Mouse (Mus musculus): Measurements from ENCODE around the gene Taok3. TPM values are rescaled to one million over a fixed set of nuclear protein-coding genes. Genes with fewer than 3 reads are reported as not detected.

The Taok3 gene
- total RNA-seq, 1 experiment from 2014 or later = 35.0 TPM

DNA sequence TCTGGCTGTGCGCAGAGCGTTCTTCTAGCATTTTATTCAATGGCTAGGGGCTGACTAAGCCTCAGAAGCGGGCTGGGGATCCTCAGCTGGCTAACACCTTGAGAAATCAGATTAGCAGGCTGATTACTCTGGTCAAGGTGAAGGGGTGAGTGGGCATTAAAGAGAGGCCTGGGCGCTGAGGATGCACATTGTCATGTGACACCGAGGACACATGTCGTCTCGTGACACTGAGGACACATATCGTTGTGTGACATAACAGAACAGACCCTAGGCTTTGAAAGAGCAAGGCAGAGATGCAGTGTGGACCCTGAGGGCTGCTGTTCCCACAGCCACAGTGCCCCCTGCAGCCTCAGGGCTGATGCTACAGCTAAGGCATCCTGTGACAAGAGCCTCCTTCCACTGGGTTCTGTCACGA is 23.8 kb downstream of the Taok3 start:
- DNase-seq = peak; percentile 51

DNA sequence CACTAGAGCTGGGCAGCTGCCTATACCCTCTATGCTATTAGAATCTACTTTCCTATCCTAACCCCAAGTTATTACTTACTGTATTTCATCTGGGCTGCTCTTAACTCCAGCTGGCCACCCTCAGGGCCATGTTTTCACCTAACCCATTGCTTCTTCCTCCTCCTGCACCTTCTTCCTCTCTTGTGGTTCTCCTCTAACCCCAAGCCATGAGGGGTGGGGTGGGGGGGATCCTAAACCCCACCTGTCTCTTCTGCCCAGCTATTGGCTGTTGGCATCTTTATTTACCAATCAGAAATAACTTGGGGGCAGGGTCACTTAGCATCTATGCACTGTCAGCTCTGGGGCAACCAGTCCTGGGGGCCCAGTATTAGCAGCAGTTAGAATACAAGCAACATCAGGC is 26.2 kb downstream of the Taok3 start:
- no peak for DNase-seq

DNA sequence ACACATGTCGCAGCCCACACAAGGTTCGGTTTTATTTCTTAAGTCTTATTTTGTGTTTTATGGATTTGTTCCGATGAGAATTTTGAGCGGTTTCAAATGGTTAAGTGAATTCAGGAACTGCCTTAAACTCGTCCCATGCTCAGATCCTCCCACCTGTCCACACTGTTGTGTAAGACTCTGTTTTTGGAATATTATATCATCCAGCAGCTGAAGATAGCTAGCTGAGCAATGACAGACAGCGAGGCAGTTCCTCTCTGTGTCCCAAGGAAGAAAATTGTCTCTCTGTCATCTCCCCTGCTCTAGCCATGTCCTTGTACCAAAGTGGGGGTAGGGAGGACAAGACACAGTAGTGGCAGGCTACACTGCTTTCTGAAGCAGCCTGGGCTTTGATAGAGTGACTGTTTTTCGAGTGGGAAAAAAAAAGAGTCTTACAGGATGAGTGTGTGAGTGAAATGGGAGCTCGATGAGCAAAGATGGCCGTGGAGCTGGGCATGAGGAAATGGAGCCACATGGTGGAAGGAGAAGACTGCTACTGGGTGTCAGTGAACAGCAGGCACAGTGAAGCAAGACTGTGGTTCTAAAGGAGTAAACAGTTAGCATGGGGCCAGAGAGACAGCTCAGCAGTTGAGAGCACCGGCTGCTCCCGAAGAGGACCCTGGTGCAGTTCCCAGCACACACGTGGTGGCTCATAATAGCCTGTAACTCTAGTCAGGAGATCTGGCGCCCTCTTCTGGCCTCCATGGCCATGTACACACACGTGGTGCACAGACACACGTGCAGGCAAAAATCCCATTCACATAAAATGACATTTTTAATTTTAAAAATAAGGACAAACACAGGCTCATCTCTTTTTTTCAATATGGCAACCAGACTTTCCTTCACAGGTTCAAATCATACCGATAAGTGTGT is 27.5 kb downstream of the Taok3 start:
- no peak for DNase-seq

DNA sequence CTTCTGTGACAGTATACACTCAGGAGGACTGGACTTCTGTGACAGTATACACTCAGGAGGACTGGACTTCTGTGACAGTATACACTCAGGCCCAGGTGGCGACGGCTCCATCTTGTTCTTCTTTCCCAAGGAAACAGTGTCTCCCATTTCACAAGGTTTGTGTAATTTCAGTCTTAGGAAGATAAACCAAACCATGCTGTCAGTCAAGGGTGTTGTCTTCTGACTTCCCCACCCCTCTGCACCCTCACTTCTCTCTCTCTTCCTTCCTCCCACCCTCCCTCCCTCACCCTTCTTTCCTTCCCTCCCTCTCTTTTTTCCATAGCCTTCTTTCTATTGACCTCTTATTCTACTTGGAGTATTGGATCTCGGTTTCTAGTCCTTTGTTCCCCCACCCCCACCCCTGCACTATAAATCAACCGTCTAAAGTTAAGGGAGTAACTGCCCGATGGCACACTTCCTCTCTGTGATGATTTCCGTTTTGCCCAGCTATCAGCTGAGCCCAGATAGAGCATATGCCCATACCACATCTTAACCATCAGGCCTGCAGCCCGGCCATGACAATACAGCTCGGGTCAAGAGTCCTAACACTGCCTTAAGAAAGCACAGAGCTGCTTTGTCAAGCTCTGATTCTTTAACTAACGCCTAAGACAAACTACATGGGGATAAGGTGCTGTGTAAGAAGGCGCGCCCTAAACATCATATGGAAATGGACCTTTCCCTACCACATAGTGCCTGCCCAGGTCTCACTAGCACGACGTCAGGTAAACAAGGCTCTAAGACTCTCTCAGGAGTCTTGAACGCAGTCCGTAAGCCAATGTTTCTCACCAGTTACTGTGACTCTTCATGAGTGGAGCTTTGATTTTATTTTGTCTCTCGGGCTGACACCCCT is 29.4 kb downstream of the Taok3 start:
- no peak for DNase-seq

DNA sequence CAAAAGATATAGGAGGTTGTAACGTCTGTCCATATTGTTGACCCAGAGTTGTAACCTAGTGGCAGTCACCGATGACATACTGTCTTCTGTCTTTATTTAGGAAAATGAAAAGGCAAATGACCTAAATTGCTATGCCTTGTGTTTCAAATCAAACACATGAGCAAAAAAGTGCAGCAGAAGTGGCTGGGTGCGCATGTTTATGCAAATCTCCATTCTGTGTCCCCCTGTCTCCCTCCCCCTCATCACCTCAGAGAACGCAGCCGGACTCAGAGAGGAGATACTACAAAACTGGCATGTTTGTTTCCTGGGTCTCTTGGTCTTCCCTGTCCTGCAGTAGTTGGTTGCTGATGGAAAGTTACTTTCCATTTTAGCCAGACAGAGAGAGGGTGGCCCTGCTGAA is 30.1 kb downstream of the Taok3 start:
- no peak for DNase-seq

DNA sequence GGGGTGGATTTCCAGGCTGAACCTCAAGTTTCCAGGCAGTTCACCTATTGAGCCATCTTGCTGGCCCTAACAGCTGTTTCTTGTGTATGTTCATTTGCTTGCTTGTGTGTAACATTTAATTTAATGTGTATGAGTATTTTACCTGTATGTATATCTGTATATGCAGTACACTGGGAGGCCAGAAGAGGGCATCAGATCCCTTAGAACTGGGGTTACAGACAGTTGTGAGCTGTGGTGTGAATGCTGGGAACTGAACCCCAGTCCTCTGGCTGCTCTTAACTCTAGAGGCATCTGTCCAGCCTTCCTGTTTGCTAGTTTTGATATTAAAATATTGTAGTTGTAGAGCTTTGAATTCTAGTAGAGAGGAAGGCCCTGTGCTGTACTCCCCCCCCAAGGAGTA is 33.0 kb downstream of the Taok3 start:
- no peak for DNase-seq

DNA sequence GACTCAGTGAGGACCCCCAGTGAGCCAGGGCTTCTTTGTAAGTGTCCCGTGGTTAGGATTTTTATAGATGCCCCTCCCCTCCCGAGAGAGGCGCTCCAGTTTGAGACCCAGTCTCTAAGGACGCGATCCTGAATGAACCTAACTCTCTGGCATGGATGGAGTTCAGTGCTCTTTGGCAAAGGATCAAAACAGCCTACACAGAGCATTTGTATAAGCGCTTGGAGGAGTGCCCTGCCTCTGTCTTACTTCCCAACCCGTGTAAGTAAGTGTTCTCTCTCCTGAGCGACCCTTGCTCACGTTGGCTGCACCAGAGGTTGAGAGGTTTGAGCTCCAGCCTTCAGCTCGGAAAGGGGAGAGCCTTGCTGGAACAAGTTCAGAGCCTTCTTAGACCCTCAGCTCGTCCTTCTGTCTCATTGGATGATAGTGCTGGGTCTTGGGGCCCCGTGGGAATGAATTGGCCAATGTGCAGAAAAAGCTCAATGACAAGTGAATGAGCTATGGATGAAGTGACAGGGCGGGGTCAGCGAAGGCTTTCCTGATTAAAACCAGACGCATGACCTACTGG is 33.7 kb downstream of the Taok3 start:
- DNase-seq = no peak

DNA sequence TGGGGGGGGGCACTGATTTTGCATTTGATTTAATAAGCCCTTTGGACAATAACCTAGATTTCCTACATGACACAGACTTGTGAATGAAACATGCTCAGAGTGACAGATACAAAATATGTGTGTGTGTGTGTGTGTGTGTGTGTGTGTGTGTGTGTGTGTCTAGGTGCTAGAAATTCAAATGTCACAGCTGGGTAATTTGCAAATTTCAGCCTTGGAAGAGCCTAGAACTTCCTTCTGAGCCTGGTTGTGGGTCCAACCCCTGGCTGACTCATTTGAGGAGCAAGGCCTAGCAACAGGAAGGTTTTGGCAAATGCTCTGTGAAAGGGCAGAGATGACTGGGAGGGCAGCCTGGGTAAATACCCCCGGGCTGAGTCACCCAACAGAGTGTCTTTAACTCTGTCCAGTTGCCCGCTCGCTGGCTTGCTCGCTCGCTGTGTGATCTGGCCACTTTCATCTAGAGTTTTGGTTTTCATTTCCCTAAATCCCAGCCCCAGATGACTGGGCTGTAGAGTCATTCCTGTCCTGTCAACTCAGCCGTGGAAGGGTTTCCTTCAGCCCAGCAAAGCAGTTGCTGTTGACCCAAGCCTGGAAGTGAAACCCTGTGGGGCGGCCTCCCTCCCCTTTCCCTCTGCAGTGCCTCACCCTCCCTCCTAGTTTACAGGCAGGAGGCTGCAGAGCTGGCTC is 38.5 kb downstream of the Taok3 start:
- peak; percentile 72 for DNase-seq

DNA sequence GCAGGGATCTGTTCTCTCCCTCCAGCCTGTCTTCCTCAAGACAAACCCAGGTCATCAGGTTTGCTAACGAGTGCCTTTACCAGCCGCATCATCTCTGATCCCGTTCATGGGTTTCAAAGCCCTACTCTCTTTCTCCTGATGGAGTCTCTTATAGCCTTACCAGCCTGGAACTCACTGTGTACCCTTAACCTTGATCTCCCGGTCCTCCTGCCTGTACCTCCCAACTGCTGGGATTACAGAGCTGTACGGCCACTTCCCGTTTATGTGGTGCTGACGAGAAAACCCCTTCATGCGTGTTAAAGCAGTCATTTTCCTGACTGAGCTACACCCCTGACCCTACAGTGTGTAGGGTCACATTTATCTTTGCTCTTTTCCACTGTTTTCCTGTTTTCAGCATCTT is 39.4 kb downstream of the Taok3 start:
- no peak for DNase-seq

DNA sequence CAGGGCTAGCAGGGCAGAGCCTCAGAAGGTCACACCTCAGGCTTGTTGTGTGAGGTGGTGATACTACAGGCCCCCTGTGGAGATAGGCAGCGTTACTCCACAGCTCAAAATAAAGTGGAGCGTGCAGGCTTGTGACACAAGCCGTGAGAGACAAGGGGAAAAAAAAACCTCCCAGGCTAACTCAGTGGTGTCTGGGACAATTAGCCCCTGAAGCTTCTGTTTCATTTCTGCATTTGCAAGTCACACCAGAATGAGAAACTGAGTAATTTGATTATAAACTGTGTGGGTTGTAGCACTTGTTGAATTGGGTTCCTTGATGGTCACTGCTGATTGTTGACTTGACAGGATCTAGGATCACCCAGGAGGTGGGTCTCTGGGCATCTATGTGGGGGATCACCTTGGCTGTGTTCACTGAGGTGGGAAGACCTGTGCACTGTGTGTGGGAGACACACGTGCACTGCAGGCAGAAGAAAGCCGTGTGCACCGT is 39.9 kb downstream of the Taok3 start:
- no peak for DNase-seq

DNA sequence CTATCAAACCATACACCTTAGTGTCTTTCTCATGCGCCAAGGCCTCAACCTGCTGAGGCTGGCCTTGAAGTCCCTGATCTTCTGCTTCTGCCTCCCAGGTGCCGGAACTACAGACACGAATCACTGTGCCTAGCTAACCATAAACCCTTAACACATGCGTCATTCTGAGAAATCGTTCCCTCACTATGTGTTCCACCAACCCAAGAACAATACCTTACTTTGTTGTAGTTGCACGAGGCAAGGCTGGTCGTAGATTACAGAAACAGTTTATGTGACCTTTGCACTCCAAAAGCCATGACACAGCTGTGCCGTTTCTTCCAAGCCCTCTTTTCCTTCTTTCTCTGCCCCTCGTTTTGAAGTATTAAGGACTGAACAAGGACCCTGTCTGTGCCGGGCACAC is 40.6 kb downstream of the Taok3 start:
- no peak for DNase-seq

DNA sequence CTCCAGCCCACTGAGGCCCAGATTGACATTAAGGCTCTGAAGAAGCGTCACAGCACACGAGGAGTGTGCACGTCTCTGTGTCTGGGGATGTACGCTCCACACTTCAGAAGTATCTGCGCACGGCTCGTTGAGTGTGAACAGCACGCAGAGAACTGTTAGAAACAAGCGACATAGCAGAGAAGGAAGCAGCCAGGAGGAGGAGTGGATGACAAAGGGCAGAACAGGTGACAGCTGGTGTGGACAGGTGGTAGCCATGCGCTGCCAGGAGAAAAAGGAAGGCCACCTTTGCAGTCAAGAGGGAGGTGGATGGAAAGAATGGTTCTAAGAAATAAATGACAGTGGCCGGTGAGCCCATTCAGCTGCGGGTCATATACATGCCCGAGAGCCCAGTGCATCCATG is 43.9 kb downstream of the Taok3 start:
- DNase-seq = no peak

DNA sequence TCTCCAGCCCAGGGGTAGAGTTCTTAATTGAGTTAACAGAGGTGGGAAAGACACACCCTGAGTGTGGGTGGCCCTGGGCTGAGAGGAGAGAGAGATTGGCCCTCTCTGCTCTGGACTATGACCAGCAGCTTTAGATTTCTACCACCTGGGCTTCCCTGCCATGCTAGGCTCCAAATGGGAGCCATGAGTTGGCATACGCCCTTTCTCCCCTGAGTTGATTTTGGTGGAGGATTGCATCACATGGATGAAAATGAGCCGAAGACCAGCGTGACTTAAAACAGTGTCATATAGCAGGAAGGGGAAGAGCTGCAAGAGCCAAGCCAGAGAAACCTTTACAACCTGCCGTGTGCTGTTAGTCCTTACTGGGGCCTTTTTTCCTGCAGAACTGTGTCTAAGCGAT is 44.6 kb downstream of the Taok3 start:
- DNase-seq = no peak

DNA sequence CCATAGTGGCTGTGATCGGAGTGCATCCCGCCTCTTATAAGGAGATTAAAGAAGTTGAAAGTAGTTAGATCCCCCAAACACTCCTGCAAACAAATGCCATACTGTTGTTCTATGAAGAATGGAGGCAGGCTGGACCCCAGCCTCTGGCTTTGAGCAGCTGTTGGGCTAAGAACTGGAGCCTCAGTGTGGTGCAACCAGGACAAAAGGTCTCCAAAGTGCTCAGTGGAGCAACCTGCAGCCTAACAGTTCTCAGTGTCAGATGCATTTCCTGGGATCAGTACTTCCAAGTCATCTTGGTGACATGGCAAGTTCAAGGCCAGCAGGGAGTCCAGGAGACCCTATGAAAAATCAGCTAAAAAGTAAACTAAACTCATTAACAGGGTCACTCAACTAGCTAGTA is 45.0 kb downstream of the Taok3 start:
- DNase-seq = no peak

DNA sequence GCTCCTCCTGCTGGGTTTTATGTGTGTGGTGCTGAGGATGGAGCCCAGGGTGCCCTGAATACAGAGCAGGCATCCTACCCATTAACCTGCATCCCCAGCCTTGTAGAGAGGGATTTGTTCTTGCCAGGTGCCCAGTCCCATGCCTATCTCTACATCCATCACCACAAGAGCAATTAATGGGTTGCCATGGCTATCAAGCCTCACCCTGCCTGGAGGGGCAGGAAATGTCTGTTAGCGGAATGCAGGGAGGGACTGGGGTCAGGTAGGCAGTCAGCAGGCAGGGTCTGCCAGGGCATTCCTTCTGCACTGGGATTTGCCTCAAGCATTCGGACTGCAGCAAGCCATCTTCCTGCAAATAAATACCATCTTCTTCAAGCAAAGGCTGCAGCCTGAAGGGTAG is 46.0 kb downstream of the Taok3 start:
- no peak for DNase-seq

DNA sequence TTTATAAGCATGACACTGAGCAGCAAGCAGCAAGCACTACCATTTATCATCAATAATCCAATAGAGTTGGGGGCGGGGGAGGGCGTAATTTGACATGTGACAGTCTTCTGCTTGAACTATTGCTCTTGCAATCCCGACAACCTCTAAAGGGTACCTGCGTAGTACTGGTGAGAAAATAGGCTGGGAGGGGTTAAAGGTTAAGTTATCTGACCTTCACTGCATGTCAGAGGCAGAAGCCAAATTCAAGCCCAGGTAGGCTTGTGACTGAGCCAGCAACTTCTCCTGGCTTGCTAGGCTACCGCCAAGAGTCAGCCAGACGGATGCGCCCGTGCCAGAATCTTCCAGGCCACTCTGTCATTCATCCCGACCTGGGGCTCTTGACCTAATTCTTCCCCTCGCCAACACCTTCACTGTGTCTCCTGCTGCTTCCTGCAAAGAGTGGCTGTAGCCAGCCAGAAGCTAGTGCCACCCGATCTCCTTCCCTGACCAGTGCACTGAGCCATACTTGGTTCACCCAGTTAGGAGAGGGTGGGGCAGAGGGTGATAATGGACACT is 47.0 kb downstream of the Taok3 start:
- no peak for DNase-seq

DNA sequence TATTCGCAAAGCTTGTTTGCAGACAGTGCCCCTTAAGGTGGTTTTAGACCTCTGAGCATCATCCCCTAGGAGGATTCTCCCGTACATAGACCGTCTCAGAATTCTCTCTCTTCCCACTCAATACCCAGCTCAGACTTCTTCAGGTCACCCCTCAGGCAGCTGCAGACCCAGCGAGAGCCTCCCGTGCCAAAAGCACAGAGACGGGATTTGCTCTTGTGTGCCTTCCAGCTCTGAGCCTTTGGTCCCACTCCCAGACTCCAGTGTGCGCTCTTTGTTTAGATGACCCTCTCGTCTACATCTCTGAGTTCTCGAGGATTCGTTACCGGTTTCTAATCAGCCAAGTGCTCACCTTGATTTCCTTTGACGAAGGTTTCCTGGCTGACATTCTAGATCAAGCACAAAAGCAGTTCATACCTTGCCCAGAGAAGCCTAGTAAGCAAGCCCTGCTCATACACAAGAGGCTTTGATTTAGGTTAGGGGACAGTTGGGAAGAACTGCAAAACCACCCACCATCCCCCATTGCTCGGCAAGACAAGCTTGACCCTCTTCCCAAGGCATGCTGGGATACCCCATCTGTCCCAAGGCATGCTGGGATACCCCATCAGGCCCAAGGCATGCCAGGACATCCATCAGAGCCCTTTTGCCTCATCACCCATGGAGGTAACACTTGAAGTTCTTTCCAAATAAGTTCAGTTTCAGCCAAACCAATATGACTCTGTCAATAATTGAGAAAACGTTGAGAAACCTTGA is 48.6 kb downstream of the Taok3 start:
- no peak for DNase-seq

DNA sequence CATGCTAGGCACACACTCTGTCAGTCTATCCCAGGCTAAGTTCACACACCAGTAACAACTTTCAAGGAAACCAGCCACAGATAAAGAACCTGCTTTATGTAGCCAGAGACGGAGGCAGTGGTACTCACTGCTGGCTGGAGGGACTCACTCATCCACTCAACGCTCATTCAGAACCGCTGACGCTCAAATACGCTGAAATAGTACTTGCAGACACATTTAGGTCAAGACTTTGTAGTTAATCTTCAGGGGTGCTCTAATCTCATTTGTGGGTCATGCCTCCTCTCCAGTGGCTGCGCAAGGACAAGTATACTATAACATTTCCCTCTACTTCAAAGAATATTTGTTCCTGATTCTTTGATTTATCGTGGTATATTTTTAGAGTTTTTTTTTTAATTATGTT is 54.1 kb downstream of the Taok3 start:
- no peak for DNase-seq

DNA sequence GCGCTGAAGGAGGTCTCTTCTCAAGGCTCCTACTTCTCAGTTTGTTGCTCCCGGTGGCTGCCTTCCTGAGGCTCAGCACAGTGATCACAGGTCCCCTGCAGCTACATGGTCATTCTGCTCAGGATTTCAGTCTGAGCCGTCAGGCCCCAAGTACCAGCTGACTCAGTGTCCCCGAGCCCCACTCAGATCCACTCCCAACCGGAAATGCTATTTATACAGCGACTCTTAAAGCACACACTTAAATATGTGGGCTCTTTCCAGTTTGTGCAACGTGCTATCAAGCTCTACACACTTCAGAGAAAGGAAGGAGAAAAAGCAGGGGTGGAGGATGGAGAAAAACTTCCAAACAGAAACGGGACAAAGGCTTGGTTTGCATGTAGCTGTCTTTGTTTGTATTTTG is 56.0 kb downstream of the Taok3 start:
- no peak for DNase-seq

DNA sequence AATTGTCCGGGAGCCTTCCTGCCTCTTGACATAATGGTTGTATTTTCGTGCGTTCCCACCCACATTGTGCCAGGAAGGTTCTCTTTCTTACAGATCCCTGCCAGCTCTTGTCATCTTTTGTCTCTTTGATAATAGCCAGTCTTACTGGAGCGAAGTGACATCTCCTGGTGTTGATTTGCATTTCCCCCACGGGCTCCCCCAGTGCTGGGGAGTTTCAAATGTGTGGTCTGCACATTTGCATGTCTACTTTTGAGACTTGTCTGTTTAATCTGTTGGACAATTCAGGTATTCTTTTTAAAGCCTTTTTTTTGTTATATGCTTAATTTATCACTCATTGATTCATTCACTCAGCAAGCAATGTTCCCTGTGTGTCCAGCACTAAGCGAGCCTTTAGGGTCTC is 58.1 kb downstream of the Taok3 start:
- no peak for DNase-seq

DNA sequence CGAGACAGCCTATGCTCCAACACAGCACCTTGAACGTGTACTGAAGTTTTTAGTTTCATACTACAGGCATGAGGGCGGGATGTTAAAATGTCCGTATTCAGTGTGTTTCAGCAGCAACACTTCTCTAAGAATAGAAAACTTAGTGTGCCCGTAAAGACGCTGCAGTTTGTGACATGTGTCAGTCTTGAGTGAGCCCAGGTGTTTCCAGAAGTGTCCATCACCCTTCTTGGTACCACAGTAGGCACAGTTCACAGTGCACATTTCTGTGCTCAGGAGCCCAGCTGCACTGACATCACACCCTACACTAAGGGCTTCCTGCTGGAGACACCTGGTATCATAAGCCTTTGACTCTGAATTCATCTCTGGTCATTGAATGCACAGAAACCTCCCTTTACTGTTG is 58.6 kb downstream of the Taok3 start:
- DNase-seq = no peak

Measured in adrenal gland, postnatal 25 days (tissue).